Mouse (Mus musculus) megakaryocyte, embryonic 14.5 days (primary cell): ENCODE measurements around the gene Taf1b. TPM values are rescaled to one million over a fixed set of nuclear protein-coding genes. Genes with fewer than 3 reads are reported as not detected.

Experiments
- H3K27me3 ChIP-seq: replicated peaks from 2 replicates; pipeline ENCODE3; 2012; ENCODE audit warnings: inconsistent platforms
- H3K36me3 ChIP-seq: replicated peaks from 2 replicates; pipeline ENCODE3; 2012; ENCODE audit warnings: low read length, inconsistent platforms, mixed read lengths
- H3K4me1 ChIP-seq: 2 replicates; pipeline ENCODE4 v1.6.1; 2012; ENCODE audit warnings: inconsistent platforms
- H3K4me3 ChIP-seq: replicated peaks from 2 replicates; pipeline ENCODE3; 2012; ENCODE audit warnings: moderate library complexity, mild to moderate bottlenecking, inconsistent platforms
- H3K9me3 ChIP-seq: 2 replicates; pipeline ENCODE4 v1.6.1; 2012; ENCODE audit warnings: inconsistent platforms
- FLI1 ChIP-seq: IDR thresholded peaks from 2 replicates; pipeline ENCODE4 v1.6.1; 2012; ENCODE audit warnings: low read length, inconsistent platforms, mixed read lengths
- GATA1 ChIP-seq: IDR thresholded peaks from 3 replicates; pipeline ENCODE4 v1.6.1; 2012; ENCODE audit warnings: mixed read lengths, low read length, inconsistent platforms, borderline replicate concordance
- polyA plus RNA-seq: library from polyadenylated mRNA; stranded (reverse); fragments of >175 nt; gene quantifications from 2 replicates; pipeline ENCODE4 v1.2.3, GENCODE M21; 2012; ENCODE audit warnings: low replicate concordance; ENCODE audit not compliant: insufficient read depth

Taf1b gene
- polyA plus RNA-seq, 1 experiment: 1.1 TPM

DNA sequence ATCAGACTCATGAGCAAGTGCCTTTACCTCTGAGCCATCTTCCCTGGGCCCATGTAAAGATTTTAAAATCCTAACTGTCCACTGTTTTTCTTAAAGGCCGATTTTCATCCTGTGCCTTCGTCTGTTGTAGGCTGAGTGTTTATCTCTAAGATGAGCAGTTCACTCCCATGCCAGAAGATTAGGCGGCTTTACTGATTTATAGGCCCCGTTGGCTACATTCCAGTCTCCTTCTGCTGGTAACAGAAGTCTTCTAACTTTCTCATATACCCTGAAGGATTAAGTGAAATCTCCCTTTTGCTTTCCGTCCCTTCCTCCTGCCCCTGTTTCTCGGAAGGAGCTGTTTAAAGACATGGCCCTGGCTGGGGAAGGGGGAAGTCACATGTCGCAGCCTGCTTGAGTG is 76.7 kb downstream of the Taf1b start:
- Histone ChIP-seq H3K4me1 (peaks cover 18% of the 10 kb centered on the region), H3K4me3 (no peak overlapping the region), H3K36me3 (peaks cover 29% of the 10 kb centered on the region), H3K9me3 (no peaks in the 10 kb centered on the region), H3K27me3 (peaks cover 23% of the 10 kb centered on the region)
- TF ChIP-seq FLI1 (no peak), GATA1 (no peak)

DNA sequence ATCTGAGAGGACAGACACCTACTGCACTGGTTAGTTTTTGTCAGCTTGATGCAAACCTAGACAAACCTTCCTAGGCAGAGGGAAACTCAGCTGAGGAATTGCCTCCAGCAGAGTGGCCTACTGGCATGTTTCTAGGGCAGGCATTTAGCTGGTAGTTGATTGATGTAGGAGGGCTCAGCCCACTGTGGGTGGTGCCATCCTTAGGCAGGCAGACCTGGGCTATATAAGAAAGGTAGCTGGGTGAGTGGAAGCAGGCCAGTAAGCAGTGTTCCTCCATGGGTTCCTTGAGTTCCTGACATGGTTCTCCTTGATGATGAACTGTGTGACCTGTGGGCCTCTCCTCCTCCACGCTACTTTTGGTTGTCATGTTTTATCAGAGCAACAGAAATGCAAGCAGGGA is 82.3 kb downstream of the Taf1b start:
- Histone ChIP-seq H3K4me1 (no peaks in the 10 kb centered on the region), H3K36me3 (peaks cover 63% of the 10 kb centered on the region), H3K9me3 (no peaks in the 10 kb centered on the region), H3K4me3 (no peak overlapping the region), H3K27me3 (no peaks in the 10 kb centered on the region)
- TF ChIP-seq GATA1 (no peak), FLI1 (no peak)

DNA sequence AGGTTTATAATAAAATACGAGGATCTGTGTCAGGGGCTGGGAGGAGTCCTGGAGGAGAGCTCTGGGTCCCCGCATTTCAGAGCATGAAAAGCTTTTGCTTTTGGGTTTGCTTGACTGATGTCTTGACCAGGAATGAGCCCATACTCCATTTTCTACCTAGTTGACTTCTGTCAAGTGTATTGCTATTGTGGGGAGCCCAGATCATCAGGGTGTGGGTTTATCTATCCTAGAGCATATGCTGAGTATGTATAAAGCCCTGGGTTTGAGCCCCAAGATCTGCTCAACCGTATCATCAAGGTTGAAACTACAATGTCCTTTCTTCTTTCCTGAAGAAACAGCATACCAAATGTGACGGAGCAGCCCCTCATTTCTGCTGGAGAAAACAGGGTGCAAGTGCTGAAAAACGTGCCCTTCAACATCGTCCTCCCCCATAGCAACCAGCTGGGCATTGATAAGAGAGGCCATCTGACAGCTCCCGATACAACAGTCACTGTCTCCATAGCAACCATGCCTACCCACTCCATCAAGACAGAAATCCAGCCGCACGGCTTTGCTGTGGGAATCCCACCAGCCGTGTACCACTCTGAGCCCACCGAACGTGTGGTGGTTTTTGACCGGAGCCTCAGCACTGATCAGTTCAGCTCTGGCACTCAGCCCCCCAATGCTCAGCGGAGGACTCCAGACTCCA is 83.0 kb downstream of the Taf1b start:
- TF ChIP-seq GATA1 (no peak), FLI1 (no peak)
- H3K4me1 ChIP-seq: peaks cover under 1% of the 10 kb centered on the region; the same call in 1 of the 2 replicates
- no peaks in the 10 kb centered on the region for H3K9me3 ChIP-seq
- peaks cover 64% of the 10 kb centered on the region for H3K36me3 ChIP-seq
- H3K4me3 ChIP-seq: no peak overlapping the region
- H3K27me3 ChIP-seq: no peaks in the 10 kb centered on the region

DNA sequence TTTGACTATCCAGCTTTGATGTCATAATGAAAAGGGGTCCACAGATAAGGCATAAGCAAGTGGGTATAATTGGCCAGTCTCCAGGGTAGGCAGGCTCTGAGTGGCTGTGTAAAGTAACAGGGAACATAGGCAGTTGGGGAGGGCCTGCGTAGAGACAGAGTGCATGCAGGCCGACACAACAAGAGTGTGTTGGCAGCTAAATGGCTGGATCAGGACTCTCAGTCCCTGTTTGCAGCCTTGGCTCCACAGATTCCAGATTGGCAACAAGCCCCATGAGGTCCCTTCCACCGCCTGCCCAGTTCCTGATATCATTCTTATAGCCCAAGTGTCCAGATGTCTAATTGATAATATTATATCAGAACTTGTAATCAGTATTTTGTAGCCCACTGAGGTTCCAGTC is 85.5 kb downstream of the Taf1b start:
- no peaks in the 10 kb centered on the region for H3K9me3 ChIP-seq
- no peak overlapping the region for H3K4me3 ChIP-seq
- H3K36me3 ChIP-seq: peaks cover 55% of the 10 kb centered on the region
- no peaks in the 10 kb centered on the region for H3K27me3 ChIP-seq
- peaks cover 21% of the 10 kb centered on the region for H3K4me1 ChIP-seq
- TF ChIP-seq GATA1: no peak

DNA sequence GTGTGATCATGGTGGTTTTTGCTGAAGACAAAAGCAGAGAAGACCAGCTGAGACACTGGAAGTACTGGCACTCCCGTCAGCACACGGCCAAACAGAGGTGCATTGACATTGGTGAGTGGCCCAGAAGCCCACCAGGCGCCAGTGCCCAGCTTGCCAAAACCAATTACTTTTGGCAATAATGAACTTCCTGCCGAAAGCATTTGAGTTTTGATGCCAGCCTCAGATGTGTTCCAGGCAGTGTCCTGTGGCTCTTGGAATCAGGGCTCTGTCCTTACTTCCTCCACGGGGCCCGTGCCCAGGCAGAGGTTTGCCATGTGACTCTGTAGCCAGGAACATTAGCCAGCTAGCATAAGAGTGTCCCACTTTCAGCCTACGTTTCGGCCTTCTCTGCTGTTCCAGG is 86.7 kb downstream of the Taf1b start:
- no peak for TF ChIP-seq GATA1
- no peak for TF ChIP-seq FLI1
- no peak overlapping the region for H3K4me3 ChIP-seq
- H3K9me3 ChIP-seq: no peaks in the 10 kb centered on the region
- H3K27me3 ChIP-seq: no peaks in the 10 kb centered on the region
- peaks cover 27% of the 10 kb centered on the region for H3K4me1 ChIP-seq
- H3K36me3 ChIP-seq: peaks cover 59% of the 10 kb centered on the region

DNA sequence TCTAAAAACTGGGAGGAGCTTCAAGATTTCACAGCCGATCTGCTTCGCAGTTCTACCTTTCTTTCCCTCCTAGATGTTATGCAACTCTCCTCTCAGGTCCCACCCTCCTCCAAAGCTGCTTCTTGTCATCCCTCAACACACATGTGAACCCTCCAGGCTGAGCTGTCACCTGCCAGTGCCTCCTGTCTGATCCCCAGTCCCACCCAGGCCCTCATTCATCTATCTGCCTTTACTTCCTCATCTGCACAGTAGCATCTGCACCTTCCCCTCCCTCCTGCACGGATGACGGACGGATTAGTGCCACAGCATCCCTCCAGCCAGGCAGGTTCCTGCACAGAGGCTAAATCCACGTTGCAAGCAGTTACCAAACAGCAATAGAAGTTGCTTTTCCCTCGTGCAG is 88.0 kb downstream of the Taf1b start:
- Histone ChIP-seq H3K4me3 (no peak overlapping the region), H3K4me1 (peaks cover 37% of the 10 kb centered on the region), H3K36me3 (peaks cover 55% of the 10 kb centered on the region), H3K9me3 (no peaks in the 10 kb centered on the region), H3K27me3 (no peaks in the 10 kb centered on the region)
- no peak for TF ChIP-seq FLI1
- no peak for TF ChIP-seq GATA1

DNA sequence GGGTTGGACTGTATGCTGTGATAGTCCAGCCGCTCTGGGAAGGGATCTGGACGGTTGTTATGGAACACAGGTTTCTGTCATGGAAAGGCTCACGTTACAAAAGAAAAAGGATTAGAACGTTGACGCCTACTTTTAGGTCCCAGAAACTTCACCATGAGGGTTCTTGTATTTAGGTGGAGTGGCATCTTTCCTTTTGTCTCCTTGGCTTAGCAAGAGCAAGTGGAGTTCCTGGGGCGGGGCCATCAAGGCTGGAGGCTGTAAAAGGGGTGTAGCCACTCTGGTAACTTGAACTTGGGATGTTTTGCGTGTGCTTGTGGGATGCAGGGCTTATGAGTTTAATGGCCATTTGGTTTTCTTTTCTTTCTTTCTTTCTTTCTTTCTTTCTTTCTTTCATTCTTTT is 92.2 kb downstream of the Taf1b start:
- peaks cover 73% of the 10 kb centered on the region for H3K4me1 ChIP-seq
- H3K4me3 ChIP-seq: no peak overlapping the region
- H3K9me3 ChIP-seq: no peaks in the 10 kb centered on the region
- H3K27me3 ChIP-seq: no peaks in the 10 kb centered on the region
- TF ChIP-seq FLI1 (no peak), GATA1 (no peak)
- peaks cover 28% of the 10 kb centered on the region for H3K36me3 ChIP-seq

DNA sequence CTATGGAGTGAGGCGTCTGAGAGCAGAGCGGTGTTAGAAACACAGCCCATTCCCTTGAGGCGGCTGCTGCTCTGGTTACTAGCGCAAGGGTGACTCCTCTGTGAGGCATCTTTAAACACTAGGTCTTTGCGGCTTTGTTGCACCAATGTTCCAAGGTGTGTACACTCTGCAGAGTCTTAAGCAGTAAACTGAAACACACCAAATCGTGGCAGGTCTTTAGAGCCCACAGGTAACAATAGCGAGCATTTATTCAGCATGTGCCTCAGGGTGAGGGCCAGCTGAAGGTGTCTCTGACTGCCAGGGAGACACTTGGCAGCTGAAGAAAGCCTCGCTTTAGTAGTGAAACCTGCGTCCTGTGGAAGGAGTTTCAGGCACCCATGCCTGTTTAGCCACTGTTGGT is 93.9 kb downstream of the Taf1b start:
- H3K36me3 ChIP-seq: peaks cover 19% of the 10 kb centered on the region
- H3K27me3 ChIP-seq: peaks cover 1% of the 10 kb centered on the region
- TF ChIP-seq GATA1 (no peak), FLI1 (no peak)
- H3K9me3 ChIP-seq: no peaks in the 10 kb centered on the region
- H3K4me3 ChIP-seq: peak overlapping the region; percentile 2
- H3K4me1 ChIP-seq: peaks cover 67% of the 10 kb centered on the region

DNA sequence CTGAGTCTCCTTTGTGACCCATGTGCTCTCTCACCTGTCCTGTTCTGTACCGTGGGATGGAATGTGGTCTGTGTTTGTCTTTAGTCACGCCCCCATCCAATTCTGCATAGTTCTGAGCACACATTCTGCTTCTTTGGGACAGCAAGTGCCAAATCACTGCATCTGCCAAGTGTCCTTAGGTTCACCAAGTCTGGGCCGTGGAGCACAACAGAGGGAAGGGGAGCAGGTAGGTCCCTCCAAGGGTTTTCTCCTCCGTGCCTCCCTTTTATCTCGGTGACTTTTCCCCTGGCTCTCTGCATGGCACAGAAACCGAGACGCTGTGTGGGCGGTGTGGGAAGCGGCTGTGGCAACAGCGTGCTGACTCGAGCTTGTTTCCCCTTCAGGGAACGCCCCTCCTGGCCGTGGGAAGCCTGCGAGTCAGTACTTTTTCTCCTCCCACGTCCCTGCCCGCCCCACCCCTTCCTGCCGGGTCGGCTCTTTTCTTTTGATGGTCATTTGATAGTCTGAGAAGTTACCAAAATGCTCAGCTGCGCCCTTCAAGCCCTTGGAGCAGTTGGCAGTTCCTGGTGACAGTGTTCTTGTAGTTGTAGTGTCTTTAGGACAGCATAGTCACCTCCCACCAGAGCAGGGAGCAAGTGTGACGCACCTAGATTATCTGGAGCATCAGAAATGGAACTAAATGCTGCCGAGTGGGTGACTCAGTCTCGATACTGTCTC is 95.0 kb downstream of the Taf1b start:
- Histone ChIP-seq H3K9me3 (no peaks in the 10 kb centered on the region), H3K4me1 (peaks cover 59% of the 10 kb centered on the region), H3K36me3 (peaks cover 17% of the 10 kb centered on the region), H3K4me3 (peak overlapping the region; percentile 89), H3K27me3 (peaks cover 2% of the 10 kb centered on the region)
- TF ChIP-seq GATA1: no peak
- TF ChIP-seq FLI1: no peak

DNA sequence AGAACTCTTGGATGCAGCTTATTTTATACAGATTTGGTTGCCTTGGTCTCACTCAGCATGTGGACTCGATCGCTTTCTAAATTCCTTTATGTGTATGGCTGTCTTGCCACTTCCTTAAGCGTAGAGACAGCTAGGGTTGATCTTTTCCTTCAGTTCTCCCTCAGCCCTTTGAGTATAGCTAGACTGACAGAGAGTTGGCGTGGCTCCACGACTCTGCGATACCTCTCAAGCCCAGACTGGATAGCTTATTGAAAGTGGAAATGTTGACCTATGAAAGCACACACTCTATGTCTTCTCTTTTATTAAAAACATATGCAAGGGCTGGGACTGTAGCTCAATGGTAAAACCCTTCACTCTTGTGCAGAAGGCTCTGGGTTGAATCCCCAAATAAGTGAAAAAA is 99.2 kb downstream of the Taf1b start:
- no peak overlapping the region for H3K4me3 ChIP-seq
- no peaks in the 10 kb centered on the region for H3K9me3 ChIP-seq
- H3K4me1 ChIP-seq: peaks cover 37% of the 10 kb centered on the region
- TF ChIP-seq FLI1 (no peak), GATA1 (no peak)
- H3K27me3 ChIP-seq: peaks cover 13% of the 10 kb centered on the region
- peaks cover 2% of the 10 kb centered on the region for H3K36me3 ChIP-seq
